Mouse (Mus musculus) kidney, postnatal 14 days (tissue): ENCODE data around the gene Hlcs.
A peak's percentile ranks its signal among the peaks of the same experiment; 100 is the strongest.

ENCODE experiments used
- DNase-seq: peaks from one replicate; pipeline ENCODE4 v3.0.0; 2022; ENCODE audit warnings: mixed read lengths

Gene Hlcs

GRCm38 (mm10) chr16:94157819-94158218, 155.6 kb downstream of the Hlcs start:
- DNase-seq = peak; percentile 9

- peak; percentile 21 for DNase-seq
These were observed 158.2 kb downstream of the Hlcs start for GRCm38 (mm10) chr16:94155041-94155653.

- no peak for DNase-seq
These were observed 163.0 kb downstream of the Hlcs start for GRCm38 (mm10) chr16:94150125-94151103.

GRCm38 (mm10) chr16:94148139-94148538, 165.2 kb downstream of the Hlcs start:
- DNase-seq = peak; percentile 54

GRCm38 (mm10) chr16:94143325-94143724, 170.0 kb downstream of the Hlcs start:
- DNase-seq = peak; percentile 18

- no peak for DNase-seq
These were observed 172.6 kb downstream of the Hlcs start for GRCm38 (mm10) chr16:94140746-94141145.

- no peak for DNase-seq
These were observed 179.2 kb downstream of the Hlcs start for GRCm38 (mm10) chr16:94134218-94134617.

GRCm38 (mm10) chr16:94128236-94128835, 185.0 kb downstream of the Hlcs start:
- no peak for DNase-seq

- DNase-seq = no peak
These were observed 187.2 kb downstream of the Hlcs start for GRCm38 (mm10) chr16:94126200-94126599.

GRCm38 (mm10) chr16:94125172-94125981, 188.0 kb downstream of the Hlcs start:
- no peak for DNase-seq

- DNase-seq = peak; percentile 62
These were observed 190.1 kb downstream of the Hlcs start for GRCm38 (mm10) chr16:94123247-94123646.

GRCm38 (mm10) chr16:94122347-94122746, 191.0 kb downstream of the Hlcs start:
- no peak for DNase-seq

GRCm38 (mm10) chr16:94118394-94118793, 195.0 kb downstream of the Hlcs start:
- DNase-seq = no peak

GRCm38 (mm10) chr16:94117333-94117732, 196.0 kb downstream of the Hlcs start:
- DNase-seq = no peak

- DNase-seq = no peak
These were observed 198.7 kb downstream of the Hlcs start for GRCm38 (mm10) chr16:94114693-94115092.

- no peak for DNase-seq
These were observed 200.2 kb downstream of the Hlcs start for GRCm38 (mm10) chr16:94113160-94113559.

GRCm38 (mm10) chr16:94097724-94098455, 215.5 kb downstream of the Hlcs start:
- peak; percentile 65 for DNase-seq

- DNase-seq = no peak
These were observed 216.9 kb downstream of the Hlcs start for GRCm38 (mm10) chr16:94096479-94096878.

- no peak for DNase-seq
These were observed 218.1 kb downstream of the Hlcs start for GRCm38 (mm10) chr16:94095109-94095822.

- no peak for DNase-seq
These were observed 218.9 kb downstream of the Hlcs start for GRCm38 (mm10) chr16:94094251-94095108.
